Mouse (Mus musculus) embryonic facial prominence, embryonic 13.5 days (tissue): ENCODE data around the gene Mmd2. TPM values are rescaled to one million over a fixed set of nuclear protein-coding genes. Genes with fewer than 3 reads are reported as not detected.

Experiments
- ATAC-seq: fragments of 200-750 bp; cut with Nextera tagmentation; 2 replicates; pipeline ENCODE4 v1.8.0; 2017; ENCODE audit warnings: low read depth; ENCODE audit not compliant: insufficient number of reproducible peaks, insufficient read depth, low FRiP score, low TSS enrichment
- H3K27ac ChIP-seq: fragments of 300-500 bp; sonication (generic); 2 replicates; pipeline ENCODE4 v1.5.1; 2015; ENCODE audit warnings: moderate library complexity, mild to moderate bottlenecking, inconsistent platforms
- H3K27me3 ChIP-seq: fragments of 300-500 bp; sonication (generic); 2 replicates; pipeline ENCODE4 v1.6.1; 2015; ENCODE audit warnings: mild to moderate bottlenecking, inconsistent platforms
- H3K36me3 ChIP-seq: fragments of 300-500 bp; sonication (generic); 2 replicates; pipeline ENCODE4 v1.6.1; 2015; ENCODE audit warnings: mild to moderate bottlenecking, inconsistent platforms
- H3K4me1 ChIP-seq: fragments of 300-500 bp; sonication (generic); 2 replicates; pipeline ENCODE4 v1.6.1; 2015; ENCODE audit warnings: inconsistent platforms
- H3K4me2 ChIP-seq: fragments of 300-500 bp; sonication (generic); 2 replicates; pipeline ENCODE4 v1.6.1; 2015; ENCODE audit warnings: moderate library complexity, mild to moderate bottlenecking, inconsistent platforms
- H3K4me3 ChIP-seq: fragments of 300-500 bp; sonication (generic); 2 replicates; pipeline ENCODE4 v1.5.1; 2015; ENCODE audit warnings: mild to moderate bottlenecking, inconsistent platforms
- H3K9ac ChIP-seq: fragments of 300-500 bp; sonication (generic); 2 replicates; pipeline ENCODE4 v1.6.1; 2015; ENCODE audit warnings: mild to moderate bottlenecking, inconsistent platforms
- H3K9me3 ChIP-seq: fragments of 300-500 bp; sonication (generic); 2 replicates; pipeline ENCODE4 v1.6.1; 2016; ENCODE audit warnings: inconsistent platforms
- WGBS: fragments of 180-500 bp; shearing (Covaris S2); methylation state at CpG from one replicate; pipeline ENCODE4 v1.1.7; 2015; ENCODE audit warnings: mixed read lengths; 5-methylcytosine and 5-hydroxymethylcytosine counted together
- polyA plus RNA-seq: library from polyadenylated mRNA; unstranded; fragments of >200 nt; fragmentation: Nextera tagmentation; extraction: Ambion mirVana; gene quantifications from 2 replicates; pipeline ENCODE4 v1.2.1, GENCODE M21; 2015

Gene Mmd2
- polyA plus RNA-seq, 1 experiment from 2014 or later: 3.1 TPM

- Histone ChIP-seq H3K4me2 (no peak overlapping the region), H3K27me3 (peaks cover 24% of the 10 kb centered on the region), H3K27ac (no peak overlapping the region), H3K4me3 (no peak overlapping the region), H3K9ac (no peak overlapping the region), H3K4me1 (peaks cover 6% of the 10 kb centered on the region), H3K36me3 (no peaks in the 10 kb centered on the region), H3K9me3 (no peaks in the 10 kb centered on the region)
- 73% methylated on average over 7 of the region's 7 CpGs for WGBS
- ATAC-seq: no peak
Measured at GRCm38 (mm10) chr5:142604379-142604778, 4.2 kb downstream of the Mmd2 start.

GRCm38 (mm10) chr5:142597648-142598390 is 10.8 kb downstream of the Mmd2 start:
- Histone ChIP-seq H3K4me1 (peaks cover 8% of the 10 kb centered on the region; the same call in 1 of the 2 replicates), H3K4me2 (no peak overlapping the region), H3K27me3 (no peaks in the 10 kb centered on the region), H3K27ac (no peak overlapping the region), H3K4me3 (no peak overlapping the region), H3K9me3 (no peaks in the 10 kb centered on the region), H3K36me3 (no peaks in the 10 kb centered on the region), H3K9ac (no peak overlapping the region)
- ATAC-seq: no peak
- 63% methylated on average over 6 of the region's 6 CpGs for whole genome bisulfite sequencing

GRCm38 (mm10) chr5:142596723-142597122 is 11.9 kb downstream of the Mmd2 start:
- H3K9me3 ChIP-seq: no peaks in the 10 kb centered on the region
- 86% methylated on average over 6 of the region's 6 CpGs for WGBS
- H3K27ac ChIP-seq: no peak overlapping the region
- no peaks in the 10 kb centered on the region for H3K27me3 ChIP-seq
- no peaks in the 10 kb centered on the region for H3K36me3 ChIP-seq
- peaks cover 8% of the 10 kb centered on the region; the same call in 1 of the 2 replicates for H3K4me1 ChIP-seq
- no peak for ATAC-seq
- no peak overlapping the region for H3K4me3 ChIP-seq
- H3K4me2 ChIP-seq: no peak overlapping the region
- no peak overlapping the region for H3K9ac ChIP-seq

- H3K4me1 ChIP-seq: peaks cover 8% of the 10 kb centered on the region; the same call in 1 of the 2 replicates
- no peak overlapping the region for H3K4me3 ChIP-seq
- no peaks in the 10 kb centered on the region for H3K27me3 ChIP-seq
- no peaks in the 10 kb centered on the region for H3K9me3 ChIP-seq
- no peak overlapping the region for H3K27ac ChIP-seq
- H3K4me2 ChIP-seq: no peak overlapping the region
- no peaks in the 10 kb centered on the region for H3K36me3 ChIP-seq
- no peak for ATAC-seq
- H3K9ac ChIP-seq: no peak overlapping the region
- WGBS: 76% methylated on average over 3 of the region's 3 CpGs
Measured at GRCm38 (mm10) chr5:142595698-142596097, 12.9 kb downstream of the Mmd2 start.

- H3K9me3 ChIP-seq: no peaks in the 10 kb centered on the region
- WGBS: 82% methylated on average over 6 of the region's 6 CpGs
- no peak for ATAC-seq
- no peaks in the 10 kb centered on the region for H3K27me3 ChIP-seq
- no peak overlapping the region for H3K9ac ChIP-seq
- no peak overlapping the region for H3K27ac ChIP-seq
- no peak overlapping the region for H3K4me3 ChIP-seq
- no peaks in the 10 kb centered on the region for H3K36me3 ChIP-seq
- no peak overlapping the region for H3K4me2 ChIP-seq
- H3K4me1 ChIP-seq: peaks cover 8% of the 10 kb centered on the region; the same call in 1 of the 2 replicates
Measured at GRCm38 (mm10) chr5:142590953-142591616, 17.5 kb downstream of the Mmd2 start.

- H3K27ac ChIP-seq: no peak overlapping the region
- no peak overlapping the region for H3K4me2 ChIP-seq
- no peak overlapping the region for H3K9ac ChIP-seq
- 0 out of 2 replicates have a peak, but pooled peaks have one; percentile 21 for ATAC-seq
- WGBS: 68% methylated on average over 14 of the region's 14 CpGs
- no peaks in the 10 kb centered on the region for H3K36me3 ChIP-seq
- H3K4me3 ChIP-seq: no peak overlapping the region
- H3K9me3 ChIP-seq: 0 out of 2 replicates have a peak, but pooled peaks cover 2% of the 10 kb centered on the region
- 0 out of 2 replicates have a peak, but pooled peaks cover 3% of the 10 kb centered on the region for H3K4me1 ChIP-seq
- 0 out of 2 replicates have a peak, but pooled peaks cover 3% of the 10 kb centered on the region for H3K27me3 ChIP-seq
Measured at GRCm38 (mm10) chr5:142583616-142584126, 24.9 kb downstream of the Mmd2 start.

GRCm38 (mm10) chr5:142581517-142581916 is 27.1 kb downstream of the Mmd2 start:
- Histone ChIP-seq H3K4me3 (no peak overlapping the region), H3K27ac (no peak overlapping the region), H3K9me3 (0 out of 2 replicates have a peak, but pooled peaks cover 2% of the 10 kb centered on the region), H3K4me1 (0 out of 2 replicates have a peak, but pooled peaks cover 3% of the 10 kb centered on the region), H3K27me3 (0 out of 2 replicates have a peak, but pooled peaks cover 3% of the 10 kb centered on the region), H3K9ac (no peak overlapping the region), H3K4me2 (no peak overlapping the region), H3K36me3 (no peaks in the 10 kb centered on the region)
- WGBS: 15% methylated on average over 5 of the region's 5 CpGs
- peak; percentile 63; the same call in 1 of the 2 replicates for ATAC-seq

- H3K9me3 ChIP-seq: 0 out of 2 replicates have a peak, but pooled peaks cover under 1% of the 10 kb centered on the region
- no peaks in the 10 kb centered on the region for H3K4me1 ChIP-seq
- no peak overlapping the region for H3K4me2 ChIP-seq
- no peak for ATAC-seq
- H3K36me3 ChIP-seq: no peaks in the 10 kb centered on the region
- no peak overlapping the region for H3K9ac ChIP-seq
- no peak overlapping the region for H3K4me3 ChIP-seq
- 86% methylated on average over 10 of the region's 10 CpGs for WGBS
- 0 out of 2 replicates have a peak, but pooled peaks cover 3% of the 10 kb centered on the region for H3K27me3 ChIP-seq
- no peak overlapping the region for H3K27ac ChIP-seq
Measured at GRCm38 (mm10) chr5:142578192-142578591, 30.4 kb downstream of the Mmd2 start.

GRCm38 (mm10) chr5:142576832-142577231 is 31.8 kb downstream of the Mmd2 start:
- Histone ChIP-seq H3K9me3 (0 out of 2 replicates have a peak, but pooled peaks cover 4% of the 10 kb centered on the region), H3K9ac (no peak overlapping the region), H3K4me1 (no peaks in the 10 kb centered on the region), H3K4me3 (no peak overlapping the region), H3K36me3 (no peaks in the 10 kb centered on the region), H3K4me2 (no peak overlapping the region), H3K27ac (no peak overlapping the region), H3K27me3 (0 out of 2 replicates have a peak, but pooled peaks cover 3% of the 10 kb centered on the region)
- 84% methylated on average over 7 of the region's 7 CpGs for WGBS
- no peak for ATAC-seq

GRCm38 (mm10) chr5:142574323-142575057 is 34.1 kb downstream of the Mmd2 start:
- Histone ChIP-seq H3K27ac (no peak overlapping the region), H3K4me1 (no peaks in the 10 kb centered on the region), H3K9ac (no peak overlapping the region), H3K27me3 (no peaks in the 10 kb centered on the region), H3K4me2 (no peak overlapping the region), H3K36me3 (no peaks in the 10 kb centered on the region), H3K4me3 (no peak overlapping the region), H3K9me3 (0 out of 2 replicates have a peak, but pooled peaks cover 4% of the 10 kb centered on the region)
- no peak for ATAC-seq
- 84% methylated on average over 8 of the region's 8 CpGs for WGBS

- H3K9ac ChIP-seq: no peak overlapping the region
- H3K4me1 ChIP-seq: no peaks in the 10 kb centered on the region
- peaks cover 14% of the 10 kb centered on the region for H3K9me3 ChIP-seq
- H3K36me3 ChIP-seq: no peaks in the 10 kb centered on the region
- ATAC-seq: no peak
- no peak overlapping the region for H3K27ac ChIP-seq
- no peaks in the 10 kb centered on the region for H3K27me3 ChIP-seq
- no peak overlapping the region for H3K4me2 ChIP-seq
- WGBS: 84% methylated on average over 1 of the region's 1 CpGs
- H3K4me3 ChIP-seq: no peak overlapping the region
Measured at GRCm38 (mm10) chr5:142564606-142565005, 44.0 kb downstream of the Mmd2 start.
